Mouse (Mus musculus): ENCODE results near the gene Cfap65.
A peak's percentile ranks its signal among the peaks of the same experiment; 100 is the strongest.

Gene Cfap65

GRCm38 (mm10) chr1:74880785-74881360 lies 54.5 kb downstream of the Cfap65 start:
- no peak for DNase-seq

DNA sequence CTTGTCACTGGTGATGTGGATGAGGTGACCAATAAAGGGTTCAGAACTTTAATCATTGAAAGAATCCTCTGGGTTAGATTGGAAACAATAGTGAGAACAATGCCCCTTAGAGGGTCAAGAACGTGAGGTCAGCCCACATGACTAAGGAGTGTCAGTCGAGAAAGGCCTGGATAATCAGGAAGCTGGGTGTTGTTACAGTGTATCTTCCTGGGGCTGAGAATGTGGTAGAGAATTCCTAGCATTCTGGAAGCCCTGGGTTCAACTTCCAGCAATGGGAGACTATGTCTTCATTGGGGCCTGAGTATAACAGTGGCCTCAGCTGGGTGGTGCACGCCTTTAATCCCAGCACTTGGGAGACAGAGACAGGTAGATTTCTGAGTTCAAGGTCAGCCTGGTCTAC lies 58.2 kb downstream of the Cfap65 start:
- DNase-seq, result no peak

GRCm38 (mm10) chr1:74872218-74872617 lies 63.2 kb downstream of the Cfap65 start:
- DNase-seq, result no peak

GRCm38 (mm10) chr1:74861783-74862182 lies 73.6 kb downstream of the Cfap65 start:
- no peak for DNase-seq

GRCm38 (mm10) chr1:74859223-74859984 lies 76.0 kb downstream of the Cfap65 start:
- DNase-seq, result no peak

GRCm38 (mm10) chr1:74858805-74859204 lies 76.6 kb downstream of the Cfap65 start:
- DNase-seq, result no peak

GRCm38 (mm10) chr1:74858171-74858719 lies 77.2 kb downstream of the Cfap65 start:
- DNase-seq, result peak; percentile 91

GRCm38 (mm10) chr1:74857677-74858076 lies 77.7 kb downstream of the Cfap65 start:
- DNase-seq, result no peak

DNA sequence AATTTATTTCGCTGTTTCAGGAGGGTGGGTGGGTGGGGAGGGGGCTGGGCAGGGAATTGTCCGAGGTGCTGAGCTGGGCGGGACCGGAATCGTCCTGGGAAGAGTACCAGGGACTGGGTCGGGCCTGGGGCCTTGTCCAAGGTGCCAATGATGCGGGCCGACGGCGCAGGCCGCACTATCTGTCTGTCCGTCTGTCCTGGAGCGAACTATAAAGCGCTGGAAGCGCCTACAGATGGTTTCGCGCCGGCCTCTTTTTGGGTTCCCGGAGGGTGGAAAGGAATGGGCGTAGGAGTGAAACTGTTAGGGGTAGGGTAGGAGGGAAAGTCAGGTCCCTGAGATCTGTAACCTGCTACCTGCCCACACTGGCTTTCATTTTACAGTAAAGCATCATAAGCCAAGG lies 78.2 kb downstream of the Cfap65 start:
- no peak for DNase-seq

DNA sequence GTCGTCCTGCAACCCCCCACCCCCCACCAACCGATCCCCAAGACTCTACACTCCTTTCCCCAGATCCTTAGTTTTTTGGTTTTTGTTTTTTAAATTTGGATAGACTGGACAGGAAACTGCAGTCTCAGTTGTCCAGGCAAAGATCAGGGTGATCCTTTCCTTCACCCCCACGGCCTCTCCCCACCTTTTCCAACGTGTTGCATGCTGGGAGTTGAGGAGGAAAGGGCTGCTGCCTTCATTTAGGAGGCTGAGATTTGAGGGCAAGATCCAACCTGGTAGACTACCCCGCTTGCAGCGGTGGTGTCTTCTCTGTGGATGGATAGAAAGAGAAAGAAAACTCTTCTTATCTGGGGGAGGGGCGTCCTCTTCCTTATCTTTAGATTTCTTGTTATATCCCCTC lies 78.6 kb downstream of the Cfap65 start:
- DNase-seq, result no peak

GRCm38 (mm10) chr1:74856439-74856720 lies 79.0 kb downstream of the Cfap65 start:
- no peak for DNase-seq

DNA sequence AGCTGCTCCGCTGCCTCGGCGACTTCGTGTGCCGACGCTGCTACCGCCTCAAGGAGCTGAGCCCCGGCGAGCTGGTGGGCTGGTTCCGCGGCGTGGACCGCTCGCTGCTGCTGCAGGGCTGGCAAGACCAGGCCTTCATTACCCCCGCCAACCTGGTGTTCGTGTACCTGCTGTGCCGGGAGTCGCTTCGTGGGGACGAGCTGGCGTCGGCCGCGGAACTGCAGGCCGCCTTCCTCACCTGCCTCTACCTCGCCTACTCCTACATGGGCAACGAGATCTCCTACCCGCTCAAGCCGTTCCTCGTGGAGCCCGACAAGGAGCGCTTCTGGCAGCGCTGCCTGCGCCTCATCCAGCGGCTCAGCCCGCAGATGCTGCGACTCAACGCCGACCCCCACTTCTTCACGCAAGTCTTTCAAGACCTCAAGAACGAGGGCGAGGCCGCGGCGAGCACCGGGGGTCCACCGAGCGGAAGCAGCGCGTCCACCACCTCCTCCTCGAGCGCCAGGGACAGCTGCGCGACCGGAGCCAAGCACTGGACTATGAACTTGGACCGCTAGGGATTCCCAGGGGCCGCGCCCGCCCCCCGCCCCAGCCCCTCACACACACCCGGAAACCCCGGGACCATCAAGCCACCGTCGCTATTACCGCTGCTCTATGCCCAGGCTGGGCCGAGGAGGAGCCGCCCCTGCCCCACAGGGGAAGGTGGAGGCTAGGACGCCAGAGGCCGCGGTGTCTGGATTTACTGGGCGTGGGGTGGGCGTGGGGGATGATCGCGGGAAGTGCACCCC lies 79.6 kb downstream of the Cfap65 start:
- DNase-seq, result peak; percentile 44

- no peak for DNase-seq
These were observed 80.2 kb downstream of the Cfap65 start for GRCm38 (mm10) chr1:74855156-74855555.

- peak; percentile 93 for DNase-seq
These were observed 80.9 kb downstream of the Cfap65 start, which contains the start of gene Cdk5r2 for GRCm38 (mm10) chr1:74854306-74855056. TSS of gene Cdk5r2 (plus strand) at chr1:74854934.

Measured in right cerebral cortex, postnatal 25 days (tissue).